Mouse (Mus musculus): ENCODE measurements at regions not wholly inside any gene's neighbourhood (a gene's known extent, or its start where the extent isn't known, plus 50 kb on each side); places are given as distances from the start of the nearest gene placed in this dataset.

DNA sequence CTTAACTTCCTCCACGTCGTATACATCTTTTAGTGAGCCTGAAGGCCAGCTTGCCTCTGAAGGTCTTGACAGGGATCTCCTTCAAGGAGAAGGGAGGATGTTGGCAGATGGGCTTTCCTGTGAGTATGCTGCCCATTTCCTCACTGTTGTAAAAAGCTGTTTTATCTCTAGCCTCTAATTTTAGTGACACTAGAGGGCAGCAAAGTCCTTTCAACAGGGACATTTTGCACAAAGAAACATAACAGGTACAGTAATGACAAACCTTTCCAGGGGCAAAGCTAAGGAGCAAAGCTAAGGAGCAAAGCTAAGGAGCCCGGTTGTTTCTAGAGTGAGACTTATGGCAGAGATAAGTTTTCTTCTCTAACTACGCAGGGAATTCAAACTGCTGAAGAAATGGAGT, 59.0 kb upstream of the Kbtbd8 start:
- no peak for DNase-seq

- no peak for DNase-seq
These were observed 60.8 kb upstream of the Kbtbd8 start for GRCm38 (mm10) chr6:95056222-95056621.

DNA sequence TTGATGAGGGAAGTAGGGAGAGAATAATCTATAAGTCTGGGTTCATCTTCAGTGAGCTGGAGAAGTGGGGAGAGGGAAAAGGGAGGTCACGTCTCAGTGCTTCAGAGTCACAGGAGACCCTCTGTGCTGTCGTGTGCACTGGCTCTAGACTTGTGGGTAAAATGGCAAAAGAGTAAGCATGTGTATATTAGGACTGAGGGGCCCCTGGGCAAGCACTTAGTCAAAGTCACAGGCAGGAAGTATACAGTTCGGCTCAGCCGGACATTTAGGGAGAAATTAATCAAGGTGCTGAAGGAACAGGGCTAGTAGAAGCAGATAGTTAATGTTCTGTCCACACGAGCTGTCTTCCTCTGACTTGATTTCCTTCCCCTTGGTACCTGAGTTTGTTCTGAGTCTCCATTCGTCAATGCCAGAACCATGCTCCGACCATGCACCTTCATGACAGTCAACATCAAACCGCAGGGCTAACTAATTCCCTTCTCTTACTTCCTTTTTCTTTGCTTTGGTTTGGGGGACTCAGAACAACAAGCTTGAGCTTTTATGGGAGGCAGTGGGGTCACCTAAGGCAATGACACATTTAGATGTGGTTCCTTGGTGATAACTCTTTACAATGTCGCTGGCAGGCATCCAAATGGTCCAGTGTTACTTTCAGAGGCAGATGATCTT, 63.2 kb upstream of the Kbtbd8 start:
- DNase-seq: no peak

- DNase-seq: peak; percentile 11
These were observed 75.7 kb upstream of the Kbtbd8 start for GRCm38 (mm10) chr6:95041351-95041750.

DNA sequence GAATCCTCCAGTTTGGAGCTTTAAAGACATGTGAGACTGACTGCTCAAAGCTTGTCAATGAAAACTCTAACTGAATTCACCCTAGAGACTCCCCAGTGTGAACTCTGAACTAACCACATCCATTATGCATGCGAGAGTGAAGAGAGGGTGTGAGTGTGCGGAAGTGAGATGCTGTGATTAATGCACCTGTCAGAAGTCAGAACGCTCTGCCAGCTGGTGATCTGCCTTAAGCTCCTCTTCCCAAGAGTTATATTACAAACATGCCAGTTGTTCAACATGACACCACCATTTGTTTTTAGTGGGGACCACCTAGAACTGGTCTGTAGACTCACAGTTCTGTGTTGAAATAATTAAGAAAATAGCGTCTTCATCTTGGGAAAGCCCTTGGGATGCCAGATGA, 92.8 kb upstream of the Kbtbd8 start:
- DNase-seq: no peak

DNA sequence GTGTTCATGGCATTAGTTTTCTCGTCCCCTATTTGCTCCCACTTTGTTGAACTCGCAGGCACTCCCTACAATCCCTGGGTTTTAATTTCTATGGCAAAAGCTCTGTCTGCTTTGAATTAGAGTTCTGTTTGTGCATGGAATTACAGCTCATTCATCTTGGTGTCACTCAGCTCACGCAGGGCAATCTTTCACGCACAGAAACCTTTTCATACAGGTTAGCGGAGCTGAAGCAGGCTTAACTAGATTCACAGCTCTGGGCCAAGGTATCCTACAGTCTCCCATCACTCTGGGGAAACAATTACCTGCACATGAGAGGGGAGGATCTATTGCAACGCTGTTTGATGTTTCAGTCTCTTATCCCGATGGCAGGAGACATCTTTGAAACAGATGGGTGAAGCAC, 95.3 kb upstream of the Kbtbd8 start:
- DNase-seq: no peak

DNA sequence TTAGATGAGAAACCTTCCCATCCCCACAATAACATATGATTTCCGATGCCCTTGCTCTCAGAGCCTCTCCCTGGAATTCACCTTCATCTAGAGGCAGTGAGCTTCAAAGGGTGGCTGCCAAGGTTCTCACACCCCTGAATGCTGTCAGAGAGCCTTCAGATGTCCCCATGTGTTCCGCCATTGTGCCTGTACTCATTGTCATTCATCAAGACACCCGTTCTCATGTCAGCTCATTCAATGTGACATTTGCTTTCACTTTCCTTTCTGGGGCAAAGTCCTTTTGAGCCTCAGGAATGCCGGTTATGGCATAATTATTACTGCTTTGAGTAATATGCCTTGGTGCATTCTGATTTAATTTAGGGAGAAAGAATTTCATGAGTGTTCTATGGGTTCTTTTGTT, 99.1 kb upstream of the Kbtbd8 start:
- DNase-seq: no peak

DNA sequence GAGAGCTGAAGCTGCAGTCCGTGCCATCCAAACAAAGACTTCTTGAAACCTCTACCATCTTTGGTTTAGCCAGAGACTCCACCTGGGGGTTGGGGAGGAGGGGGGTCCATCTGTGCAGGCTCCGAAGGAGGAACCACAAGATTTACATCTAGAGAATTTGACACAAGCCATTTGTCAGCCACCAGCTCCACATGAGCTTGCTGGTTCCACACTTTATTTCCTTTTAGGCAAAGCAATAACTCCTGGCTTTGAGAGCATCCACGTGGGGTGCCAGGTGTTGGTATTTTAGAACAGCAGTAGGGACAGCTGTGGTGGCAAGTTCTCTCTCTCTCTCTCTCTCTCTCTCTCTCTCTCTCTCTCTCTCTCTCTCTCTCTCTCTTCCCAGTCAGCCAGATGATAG, 99.6 kb upstream of the Kbtbd8 start:
- no peak for DNase-seq

DNA sequence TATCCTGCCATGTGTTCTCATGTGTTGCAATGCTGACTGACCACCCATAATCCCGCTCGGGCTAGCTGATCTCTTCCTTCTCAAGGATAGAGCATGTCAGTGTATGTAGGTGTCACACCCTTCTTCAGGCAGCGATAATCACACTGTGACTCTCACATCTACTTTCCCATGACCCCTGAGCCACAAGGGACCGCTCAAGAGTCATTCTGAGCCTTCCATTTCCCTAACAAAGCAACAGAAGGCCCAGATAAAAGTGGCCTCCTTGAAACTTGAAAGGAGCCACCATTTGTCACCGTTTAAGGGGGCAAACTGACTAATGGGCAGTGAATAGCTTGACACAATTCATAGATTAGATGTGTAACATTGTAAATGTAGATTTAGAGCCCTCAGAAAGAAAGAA, 103.9 kb upstream of the Kbtbd8 start:
- no peak for DNase-seq

DNA sequence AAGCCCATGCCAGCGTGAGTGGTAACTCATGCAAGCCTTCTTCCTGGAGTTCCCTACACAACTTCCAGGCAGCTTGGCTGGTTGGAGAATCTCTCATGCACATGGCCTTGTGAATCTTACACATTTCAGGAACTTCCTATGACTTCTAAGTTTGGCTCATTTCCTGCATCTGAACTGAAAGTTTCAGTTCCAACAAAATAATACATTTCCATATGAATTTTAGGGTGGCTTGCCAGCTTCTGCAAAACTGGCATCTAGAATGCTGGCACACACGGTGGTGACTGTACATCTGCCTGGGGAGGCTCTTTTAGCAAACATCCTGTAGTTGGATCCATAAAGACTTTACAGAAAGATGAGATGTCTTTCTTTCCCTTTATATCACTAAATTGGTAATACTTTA, 110.6 kb upstream of the Kbtbd8 start:
- no peak for DNase-seq

GRCm38 (mm10) chr6:95003716-95004115, 113.3 kb upstream of the Kbtbd8 start:
- DNase-seq: no peak

DNA sequence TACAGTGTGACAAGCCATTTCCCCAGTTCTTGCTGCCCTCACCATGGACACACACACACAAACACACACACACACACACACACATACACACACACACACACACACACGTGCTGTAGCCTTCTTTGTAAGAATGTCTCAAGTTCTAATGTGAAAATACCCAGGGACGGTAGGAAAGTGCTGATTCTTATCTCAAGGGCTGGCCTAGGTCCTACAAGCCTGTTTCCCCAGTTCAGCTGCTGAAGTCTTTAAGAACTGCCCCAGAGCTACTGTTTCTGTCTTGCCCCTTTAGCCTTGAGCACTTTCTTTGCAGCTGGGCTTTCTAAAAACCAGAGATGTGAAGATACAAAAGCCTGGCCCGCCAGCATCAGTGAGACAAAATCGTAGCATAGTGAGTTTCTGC, 117.5 kb upstream of the Kbtbd8 start:
- no peak for DNase-seq

DNA sequence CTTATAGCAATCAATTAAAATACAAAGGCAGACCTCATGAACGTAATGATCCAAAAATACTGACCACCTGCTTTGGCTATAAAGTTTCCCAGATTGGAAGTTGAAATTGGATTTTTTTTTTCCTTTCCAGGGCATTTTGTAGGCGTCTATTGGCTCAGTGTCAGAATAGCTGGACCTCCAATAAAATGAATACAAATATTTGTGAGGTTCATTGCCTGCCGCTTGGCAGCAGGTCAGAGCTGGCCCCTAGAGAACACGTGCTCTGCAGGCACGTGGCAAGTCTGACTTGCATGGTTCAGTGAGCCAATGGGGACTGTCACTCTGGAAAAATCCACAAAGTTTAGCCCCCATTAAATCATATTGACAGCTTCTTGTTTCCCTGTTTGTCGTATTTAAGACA, 118.0 kb upstream of the Kbtbd8 start:
- DNase-seq: no peak

DNA sequence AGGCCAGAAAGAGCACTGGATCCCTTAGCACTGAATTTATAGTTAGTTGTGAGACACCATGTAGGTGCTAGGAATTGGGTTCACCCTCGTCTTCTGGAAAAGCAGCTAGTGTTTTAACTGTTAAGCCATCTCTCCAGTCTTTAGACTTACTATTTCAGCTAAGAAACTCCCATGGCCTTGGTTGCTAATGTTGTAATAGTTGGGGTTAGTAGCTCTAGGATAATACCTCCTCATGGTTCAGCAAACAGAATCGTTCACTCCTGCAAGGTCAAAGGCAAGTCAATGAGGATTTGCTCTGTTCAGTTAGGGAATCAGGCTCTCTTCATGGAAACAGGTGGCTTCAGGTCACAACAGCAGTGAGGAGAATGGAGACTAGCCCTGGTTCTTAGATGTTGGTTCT, 118.7 kb upstream of the Kbtbd8 start:
- no peak for DNase-seq

DNA sequence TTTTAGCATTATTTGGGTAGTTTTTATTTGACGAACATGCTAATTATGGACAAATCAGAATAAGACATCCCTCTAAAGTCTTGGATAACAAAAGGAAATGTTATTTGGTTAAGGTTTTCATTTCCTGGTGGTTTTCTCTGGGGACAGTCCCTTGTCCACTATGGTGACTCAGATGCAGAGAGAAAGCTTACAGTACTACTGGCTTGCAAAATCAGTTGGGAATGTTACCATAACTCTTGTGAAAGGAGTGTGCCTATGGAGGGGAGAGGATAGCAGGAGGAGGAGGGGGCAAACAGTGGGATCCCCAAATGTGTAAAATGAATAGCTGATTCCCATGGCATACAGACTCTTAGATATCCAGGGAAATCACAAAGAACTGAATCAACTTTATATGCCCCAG, 122.7 kb upstream of the Kbtbd8 start:
- no peak for DNase-seq

DNA sequence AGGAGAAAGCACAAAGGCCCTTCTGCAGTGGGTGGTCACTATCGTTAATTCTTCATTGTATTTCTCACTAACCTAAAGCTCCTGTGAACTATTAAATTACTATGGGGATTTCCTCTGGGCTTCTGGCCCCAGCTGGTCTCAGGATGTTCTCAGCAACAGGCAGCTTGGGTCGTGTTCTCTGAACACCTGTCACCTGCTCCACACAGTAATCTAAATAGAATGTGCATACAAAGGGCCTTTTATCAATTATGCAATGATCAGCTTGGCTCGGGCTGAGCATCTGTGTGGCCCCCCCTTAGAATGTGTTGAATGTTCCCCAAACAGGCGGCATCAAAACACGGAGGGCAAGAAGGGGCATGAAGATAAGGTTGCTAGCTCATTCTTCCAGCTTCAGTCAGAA, 129.6 kb upstream of the Kbtbd8 start:
- no peak for DNase-seq

DNA sequence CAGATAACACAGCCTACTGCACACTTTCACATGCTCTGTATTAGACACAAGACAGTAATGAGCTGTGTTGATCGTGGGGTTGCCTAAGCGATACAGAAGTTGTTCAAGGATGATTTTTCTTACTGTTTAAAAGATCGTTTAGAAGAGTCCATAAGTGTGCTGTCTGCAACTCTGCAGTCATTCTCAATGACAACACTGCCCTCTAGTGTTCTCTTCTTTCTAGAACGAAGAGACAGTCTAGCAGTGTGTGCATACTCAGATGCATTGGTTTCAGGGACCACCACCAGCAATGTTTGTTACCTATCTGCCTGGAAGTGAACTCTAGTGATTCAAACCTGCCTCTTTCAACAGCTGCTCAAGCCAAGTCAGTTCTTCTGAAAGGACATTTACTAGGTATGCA, 130.7 kb upstream of the Kbtbd8 start:
- DNase-seq: peak; percentile 7

DNA sequence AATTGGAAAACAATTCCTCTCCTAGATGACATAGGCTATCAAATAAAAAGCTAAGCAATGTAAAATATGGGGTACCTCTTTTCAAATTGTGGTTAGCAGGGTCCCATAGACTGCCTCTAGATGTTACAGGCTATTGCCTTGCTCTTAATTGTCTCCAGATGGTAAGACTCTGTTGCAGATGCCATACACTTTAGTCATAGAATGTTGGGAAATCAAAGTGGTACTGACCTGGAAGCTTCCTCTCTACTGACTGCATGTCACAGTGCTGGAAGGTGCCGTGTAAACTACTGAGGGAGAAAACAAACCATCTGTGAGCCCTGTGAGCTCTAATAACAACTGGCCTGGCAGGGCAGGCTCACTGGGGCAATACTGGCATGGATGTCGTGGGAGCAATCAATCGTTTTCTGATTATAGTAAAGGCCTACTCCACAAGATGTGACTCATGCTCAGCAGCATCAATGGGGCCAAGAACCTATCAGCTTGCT, 132.6 kb upstream of the Kbtbd8 start:
- DNase-seq: no peak

- DNase-seq: no peak
These were observed 148.4 kb upstream of the Kbtbd8 start for GRCm38 (mm10) chr6:94968683-94969082.

DNA sequence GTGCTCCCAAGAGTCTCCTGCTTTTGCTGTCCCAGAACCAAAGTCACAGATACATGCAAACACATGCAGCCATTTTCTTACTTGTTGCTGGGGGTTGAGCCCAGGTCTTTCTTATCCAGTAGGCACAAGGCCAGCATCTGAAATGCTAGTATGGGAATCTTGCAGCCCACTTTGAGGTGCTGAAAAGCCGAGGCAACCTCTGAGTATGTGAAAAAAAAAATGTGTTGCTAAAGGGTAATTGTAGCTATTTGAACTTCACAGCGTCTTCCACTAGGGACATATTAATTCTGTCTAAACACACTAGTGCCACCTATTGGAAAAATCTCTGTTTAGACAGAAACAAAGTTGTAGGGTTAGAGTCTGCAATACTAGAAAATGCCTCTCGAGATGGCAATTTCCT, 150.1 kb upstream of the Kbtbd8 start:
- DNase-seq: peak; percentile 30

- no peak for DNase-seq
These were observed 153.8 kb upstream of the Kbtbd8 start for GRCm38 (mm10) chr6:94963204-94963603.

DNA sequence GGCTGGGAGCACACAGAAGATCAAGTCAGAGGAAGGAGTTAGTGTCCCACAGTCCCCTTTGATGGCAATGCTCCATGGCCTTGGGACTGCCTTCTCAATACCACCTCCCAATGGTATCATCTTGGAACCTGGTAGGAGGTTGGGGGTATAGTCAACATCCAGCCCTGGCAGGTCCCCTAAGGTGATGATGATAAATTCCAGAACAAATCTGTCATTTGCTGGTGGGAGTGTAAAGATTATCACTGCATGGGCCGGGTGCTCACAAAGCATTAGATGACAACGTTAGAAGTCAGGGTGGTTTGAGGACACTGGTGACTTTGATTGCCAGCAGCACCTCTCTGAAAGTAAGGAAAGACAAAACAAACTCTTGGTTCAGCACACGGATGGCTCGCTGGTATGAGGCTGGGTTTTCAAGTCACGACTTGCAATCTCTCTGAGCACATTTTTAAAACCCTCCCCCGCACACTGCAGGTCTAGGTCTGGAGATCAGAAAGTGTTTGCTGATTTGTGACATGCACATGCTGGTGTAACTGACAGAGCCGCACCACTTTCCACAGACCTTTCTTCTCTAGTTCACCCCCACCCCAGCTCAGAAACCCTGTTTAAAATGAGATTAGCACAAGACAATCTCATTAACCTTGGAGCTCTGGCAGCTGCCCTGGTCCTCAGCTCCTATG, 154.5 kb upstream of the Kbtbd8 start:
- no peak for DNase-seq

DNA sequence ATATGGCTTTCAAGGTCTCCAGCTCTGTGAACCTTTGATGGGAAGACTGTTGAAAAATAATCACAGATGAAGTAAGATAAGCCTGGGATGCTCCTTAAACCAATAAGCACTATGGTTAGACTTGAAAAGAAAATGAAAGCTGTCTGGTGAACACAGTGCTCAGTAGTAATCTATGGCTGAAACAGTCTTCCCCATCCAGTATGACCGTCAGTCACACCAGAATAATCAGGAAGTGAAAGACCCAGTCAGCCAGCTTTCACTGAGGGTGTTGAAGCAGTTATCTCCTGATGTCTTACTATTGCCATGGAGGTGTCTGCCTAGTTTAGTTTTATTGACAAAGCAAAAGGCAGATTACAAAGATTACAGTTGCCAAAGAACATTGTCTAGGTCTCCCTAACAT, 155.2 kb upstream of the Kbtbd8 start:
- DNase-seq: no peak

- no peak for DNase-seq
These were observed 159.1 kb upstream of the Kbtbd8 start for GRCm38 (mm10) chr6:94957990-94958389.

Measured in heart, postnatal 4 days (tissue).